Mouse (Mus musculus) lung, postnatal 36 days (tissue): ENCODE data around the gene Ltb4r2.

Experiments used
- DNase-seq: peaks from one replicate; pipeline ENCODE4 v3.0.0; 2022; ENCODE audit warnings: mixed read lengths

Gene Ltb4r2

DNA sequence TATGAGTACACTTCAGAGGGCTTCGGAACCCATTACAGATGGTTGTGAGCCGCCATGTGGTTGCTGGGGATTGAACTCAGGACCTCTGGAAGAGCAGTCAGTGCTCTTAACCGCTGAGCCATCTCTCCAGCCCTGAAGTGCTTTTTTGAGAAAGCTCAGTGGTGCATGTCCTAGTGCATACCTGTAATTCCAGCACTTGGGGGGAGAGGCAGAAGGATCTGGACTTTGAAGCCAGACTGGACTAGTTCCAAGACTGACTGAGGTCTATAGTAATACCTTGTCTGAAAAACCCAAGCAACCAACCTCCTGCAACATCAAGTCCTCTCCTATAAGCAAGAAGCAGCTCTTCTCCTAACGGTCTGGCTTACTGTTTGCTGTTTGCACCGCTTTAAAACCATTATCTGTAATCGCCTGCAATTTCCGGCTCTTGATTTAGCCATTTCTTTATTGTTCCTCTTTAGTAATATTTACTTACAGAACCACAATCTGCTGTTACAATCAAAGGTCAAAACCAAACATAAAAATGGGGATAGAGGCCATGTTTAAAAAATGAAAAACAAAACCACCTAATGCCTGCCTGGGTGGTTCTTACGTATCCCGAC lies 24.0 kb upstream of the Ltb4r2 start:
- DNase-seq: no peak

DNA sequence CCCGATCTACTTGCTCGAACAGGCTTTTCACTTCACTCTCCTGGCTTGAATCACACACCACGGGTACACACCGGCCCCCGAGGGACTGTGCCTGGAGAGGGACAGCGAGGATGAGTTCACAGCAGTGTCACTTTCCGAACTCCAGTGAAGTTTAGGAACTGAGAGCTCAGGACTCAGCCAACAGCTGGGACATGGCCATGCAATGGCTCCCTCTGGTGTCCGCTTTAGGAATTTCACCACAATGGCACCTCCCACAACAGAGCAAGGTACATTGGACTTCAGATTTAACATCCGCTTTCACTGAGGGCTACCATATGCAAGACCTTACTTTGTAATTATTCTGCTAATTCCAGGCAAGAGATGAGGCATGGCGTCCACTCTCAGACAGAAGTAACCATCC lies 17.5 kb upstream of the Ltb4r2 start:
- peak; percentile 93 for DNase-seq

DNA sequence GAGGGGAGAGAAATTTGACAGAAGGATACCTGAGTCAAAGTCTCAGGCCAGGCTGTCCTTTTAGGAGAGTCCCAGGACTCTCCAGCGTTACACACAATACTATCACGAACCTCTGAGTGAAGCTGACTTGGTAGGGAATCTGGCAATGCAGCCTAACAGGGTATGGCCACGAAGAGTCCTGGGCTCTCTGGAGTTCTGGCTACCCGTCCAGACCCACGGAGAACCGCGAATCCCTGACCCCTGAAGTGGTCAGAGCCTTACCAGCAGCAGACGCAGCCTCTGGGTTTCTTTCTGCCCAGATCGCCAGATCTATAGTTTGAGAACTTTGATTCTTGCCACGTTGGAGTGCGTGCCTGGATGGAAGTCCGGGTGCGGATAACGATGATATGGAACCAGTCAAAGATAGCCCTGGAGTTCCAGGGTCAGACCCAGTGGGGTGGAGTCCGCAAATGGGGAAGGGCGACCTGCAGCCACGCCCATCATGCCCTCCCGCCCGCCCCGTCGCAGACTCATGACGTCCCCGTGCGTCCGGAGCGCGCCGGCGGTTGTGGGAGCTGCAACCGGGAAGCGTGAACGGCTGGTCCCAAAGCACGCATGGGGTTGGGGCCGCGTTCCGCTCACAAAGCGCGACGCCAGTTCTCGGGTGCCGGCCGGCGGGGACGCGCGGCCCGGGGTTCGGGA lies 15.9 kb upstream of the Ltb4r2 start, which contains the start of the genes Dhrs1 and Nop9:
Gene Dhrs1 (minus strand): TSS at position 511 of the 681 bp plus-strand sequence.
Gene Nop9 (plus strand): TSS at position 514 of the 681 bp plus-strand sequence.
- DNase-seq: peak; percentile 88

- DNase-seq: no peak
Measured at GRCm38 (mm10) chr14:55745861-55746237, 15.4 kb upstream of the Ltb4r2 start.

- DNase-seq: no peak
Measured at GRCm38 (mm10) chr14:55747051-55747847, 14.0 kb upstream of the Ltb4r2 start.

GRCm38 (mm10) chr14:55757566-55757965 lies 3.7 kb upstream of the Ltb4r2 start:
- no peak for DNase-seq

DNA sequence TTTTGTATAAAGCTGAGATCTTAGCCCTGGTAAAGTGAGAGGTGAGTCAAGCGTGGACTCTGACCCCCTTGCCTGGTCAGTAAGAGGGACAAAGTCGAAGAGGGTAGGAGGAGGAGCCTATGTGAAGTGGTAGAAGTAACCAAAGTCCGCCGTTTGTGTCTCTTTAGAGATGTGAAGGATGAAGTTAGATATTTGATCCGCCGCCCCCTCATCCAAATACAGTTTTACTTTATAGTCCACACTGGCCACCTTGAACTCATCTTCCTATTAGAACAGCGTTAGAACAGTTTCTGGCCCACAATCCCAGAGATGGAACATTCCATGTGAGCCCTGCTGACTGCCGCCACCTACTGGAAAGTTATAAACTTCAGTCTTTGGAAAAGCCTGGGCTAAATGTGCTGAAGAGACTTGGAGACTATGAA lies 2.9 kb upstream of the Ltb4r2 start, which contains the start of gene Cideb:
Gene Cideb (minus strand): TSS at position 96 of the 422 bp plus-strand sequence.
- DNase-seq: peak; percentile 75

GRCm38 (mm10) chr14:55760156-55760555 lies 1.1 kb upstream of the Ltb4r2 start:
- peak; percentile 95 for DNase-seq

GRCm38 (mm10) chr14:55762001-55762821 lies 983 bp downstream of the Ltb4r2 start:
- no peak for DNase-seq

DNA sequence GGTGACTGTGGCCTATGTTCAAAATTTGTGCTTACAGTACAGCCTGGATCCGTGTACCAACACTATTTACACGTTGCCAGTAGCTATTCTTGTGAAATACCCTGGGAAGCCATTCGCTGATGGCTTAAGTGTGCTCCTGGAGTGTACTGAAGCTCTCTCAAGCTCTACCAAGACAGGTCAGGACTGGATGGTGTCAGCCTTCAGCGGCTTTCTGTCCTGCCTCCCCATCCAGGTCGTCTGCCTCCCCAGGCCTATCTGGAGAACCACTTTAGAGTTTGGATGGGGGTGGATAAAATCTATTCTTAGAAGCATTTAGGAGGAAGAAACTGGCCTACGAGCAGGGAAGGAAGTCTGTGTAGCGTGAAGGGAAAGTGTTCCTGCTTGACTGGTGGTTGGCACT lies 1.9 kb downstream of the Ltb4r2 start:
- DNase-seq: peak; percentile 77

- no peak for DNase-seq
Measured at GRCm38 (mm10) chr14:55765696-55766095, 4.5 kb downstream of the Ltb4r2 start, which contains the start of gene Ltb4r1. Gene Ltb4r1 (plus strand): TSS chr14:55765962.

DNA sequence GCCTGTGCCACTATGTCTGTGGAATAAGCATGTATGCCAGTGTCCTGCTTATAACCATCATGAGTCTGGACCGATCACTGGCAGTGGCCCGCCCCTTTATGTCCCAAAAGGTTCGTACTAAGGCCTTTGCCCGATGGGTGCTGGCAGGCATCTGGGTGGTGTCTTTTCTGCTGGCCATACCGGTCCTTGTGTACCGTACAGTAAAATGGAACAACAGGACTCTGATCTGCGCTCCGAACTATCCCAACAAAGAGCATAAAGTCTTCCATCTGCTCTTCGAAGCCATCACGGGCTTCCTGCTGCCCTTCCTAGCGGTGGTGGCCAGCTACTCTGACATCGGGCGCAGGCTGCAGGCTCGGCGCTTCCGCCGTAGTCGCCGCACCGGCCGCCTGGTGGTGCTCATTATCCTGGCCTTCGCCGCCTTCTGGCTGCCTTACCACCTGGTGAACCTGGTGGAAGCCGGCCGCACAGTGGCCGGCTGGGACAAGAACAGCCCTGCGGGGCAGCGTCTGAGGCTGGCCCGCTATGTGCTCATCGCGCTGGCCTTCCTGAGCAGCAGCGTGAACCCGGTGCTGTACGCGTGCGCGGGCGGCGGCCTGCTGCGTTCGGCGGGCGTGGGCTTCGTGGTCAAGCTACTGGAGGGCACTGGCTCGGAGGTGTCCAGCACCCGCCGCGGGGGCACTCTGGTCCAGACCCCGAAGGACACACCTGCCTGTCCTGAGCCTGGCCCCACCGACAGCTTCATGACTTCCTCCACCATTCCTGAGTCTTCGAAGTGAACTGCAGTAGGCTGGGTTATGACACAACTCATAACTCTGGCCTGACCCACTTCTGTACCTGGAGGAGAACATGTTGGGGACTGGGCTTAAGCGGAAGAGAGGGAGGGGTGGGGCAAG lies 6.5 kb downstream of the Ltb4r2 start:
- DNase-seq: peak; percentile 73

GRCm38 (mm10) chr14:55768555-55768954 lies 7.3 kb downstream of the Ltb4r2 start:
- no peak for DNase-seq

GRCm38 (mm10) chr14:55769087-55769703 lies 8.0 kb downstream of the Ltb4r2 start:
- DNase-seq: no peak

- no peak for DNase-seq
Measured at GRCm38 (mm10) chr14:55776711-55777110, 15.5 kb downstream of the Ltb4r2 start.

- no peak for DNase-seq
Measured at GRCm38 (mm10) chr14:55777176-55777575, 15.9 kb downstream of the Ltb4r2 start.

DNA sequence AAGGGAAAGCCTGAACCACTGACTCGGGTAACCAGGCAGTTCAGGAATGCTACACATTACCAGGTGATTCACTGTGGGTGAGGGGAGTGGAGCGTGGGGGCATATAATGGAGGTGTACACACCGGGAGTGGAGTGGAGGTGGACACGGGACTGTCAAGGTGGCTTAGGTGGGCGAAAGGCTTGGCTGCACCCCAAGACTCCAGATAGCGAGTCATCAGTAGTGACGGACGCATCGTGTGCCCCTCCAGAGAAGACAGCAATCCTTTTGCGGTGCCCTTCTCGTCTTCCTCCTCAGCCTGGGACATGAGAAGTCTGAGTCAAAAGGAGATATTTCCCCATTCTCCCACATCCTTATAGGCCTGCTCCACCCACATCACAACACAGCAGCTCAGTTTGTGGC lies 16.6 kb downstream of the Ltb4r2 start:
- DNase-seq: no peak

GRCm38 (mm10) chr14:55778686-55779085 lies 17.5 kb downstream of the Ltb4r2 start:
- no peak for DNase-seq

DNA sequence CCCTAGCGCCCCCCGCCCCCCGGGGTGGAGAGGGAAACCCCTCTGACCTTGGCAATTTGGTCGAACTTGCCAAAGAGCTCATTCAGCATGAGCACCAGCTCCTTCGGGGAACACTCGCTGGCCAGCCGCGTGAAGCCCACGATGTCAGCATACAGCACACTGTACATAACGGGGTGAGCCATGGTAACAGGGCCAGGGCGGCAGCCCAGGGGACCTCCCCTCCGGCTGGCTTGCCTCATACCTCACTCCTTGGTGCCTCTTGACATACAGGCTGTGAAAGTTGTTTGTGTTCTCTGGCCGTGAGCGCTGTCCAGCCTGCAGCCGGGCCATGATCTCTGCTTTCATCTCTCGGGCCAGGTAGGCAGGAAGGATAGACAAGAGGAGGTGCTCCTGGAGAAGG lies 18.4 kb downstream of the Ltb4r2 start:
- no peak for DNase-seq

DNA sequence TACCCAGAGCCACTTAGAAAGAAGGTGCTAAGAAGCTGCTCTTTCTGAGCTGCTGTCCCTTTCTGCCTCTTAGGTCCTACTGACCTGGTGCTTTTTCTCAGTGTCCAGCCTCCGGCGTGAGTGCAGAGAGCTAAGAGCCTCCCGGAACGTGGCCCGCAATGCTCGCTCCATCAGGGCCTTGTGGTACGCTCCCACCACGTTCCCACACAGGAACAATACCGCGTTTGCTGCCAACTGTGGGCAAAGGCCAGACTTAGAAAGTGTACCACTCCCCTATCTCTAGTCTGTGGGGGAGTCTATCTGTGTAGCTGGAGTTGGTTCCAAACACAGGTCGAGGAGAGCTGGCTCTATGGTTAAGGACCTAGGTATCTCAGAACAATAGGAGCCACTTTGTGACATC lies 19.5 kb downstream of the Ltb4r2 start:
- no peak for DNase-seq

- peak; percentile 85 for DNase-seq
Measured at GRCm38 (mm10) chr14:55781310-55781709, 20.1 kb downstream of the Ltb4r2 start.
